Mouse (Mus musculus): ENCODE measurements around the gene Polr3gl. TPM values are rescaled to one million over a fixed set of nuclear protein-coding genes. Genes with fewer than 3 reads are reported as not detected.
A peak's percentile ranks its signal among the peaks of the same experiment; 100 is the strongest.

The Polr3gl gene
- total RNA-seq, 2 experiments from 2014 or later: 44.5 to 48.3 TPM

DNA sequence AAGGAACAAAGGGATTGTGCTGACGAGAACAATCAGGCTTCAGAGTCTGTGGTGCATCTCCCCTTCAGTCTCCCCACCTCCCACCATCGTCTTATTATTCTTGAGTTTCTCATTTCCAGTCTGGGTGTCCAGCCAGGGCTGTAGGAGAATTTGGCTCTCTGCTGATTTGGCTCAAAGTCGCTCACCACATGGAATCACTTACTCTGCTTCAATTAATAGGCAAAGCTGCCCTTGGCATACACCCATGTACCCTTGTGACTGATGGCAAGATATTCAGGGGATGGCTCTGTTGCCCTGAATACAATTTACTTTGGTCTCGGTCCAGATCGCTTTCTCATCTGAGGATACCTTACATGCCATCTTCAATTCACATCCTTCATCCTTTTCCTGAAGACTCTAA lies 9.3 kb upstream of the Polr3gl start:
- no peak for DNase-seq
- peak overlapping the region; percentile 89 for H3K27ac ChIP-seq
- H3K4me3 ChIP-seq: peak overlapping the region; percentile 90
- intact Hi-C loops (cut with DNase I): no loop called here
- no peak for TF ChIP-seq CTCF (IDR thresholded peaks at IDR 0.05)

DNA sequence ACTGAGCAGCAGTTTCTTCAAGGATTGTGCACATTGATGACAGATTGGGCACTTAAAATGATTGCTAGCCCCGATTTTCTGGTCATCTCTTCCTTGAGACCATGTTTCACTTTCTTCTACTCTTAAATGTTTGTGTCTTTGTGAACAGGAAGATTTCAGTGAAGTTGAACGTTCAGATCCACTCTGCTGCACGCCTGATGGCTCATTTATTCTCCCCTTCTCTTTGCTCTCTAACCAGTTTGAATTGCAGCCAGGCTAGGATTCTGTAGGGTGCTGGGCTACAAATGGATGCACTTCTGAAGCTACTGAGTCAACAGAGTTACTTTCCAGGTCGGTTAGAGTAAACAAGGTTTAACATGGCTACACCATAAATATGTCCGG lies 8.7 kb upstream of the Polr3gl start:
- intact Hi-C loops (cut with DNase I): no loop called here
- H3K4me3 ChIP-seq: peak overlapping the region; percentile 90
- DNase-seq: no peak
- H3K27ac ChIP-seq: peak overlapping the region; percentile 89
- TF ChIP-seq CTCF (IDR thresholded peaks at IDR 0.05): no peak

DNA sequence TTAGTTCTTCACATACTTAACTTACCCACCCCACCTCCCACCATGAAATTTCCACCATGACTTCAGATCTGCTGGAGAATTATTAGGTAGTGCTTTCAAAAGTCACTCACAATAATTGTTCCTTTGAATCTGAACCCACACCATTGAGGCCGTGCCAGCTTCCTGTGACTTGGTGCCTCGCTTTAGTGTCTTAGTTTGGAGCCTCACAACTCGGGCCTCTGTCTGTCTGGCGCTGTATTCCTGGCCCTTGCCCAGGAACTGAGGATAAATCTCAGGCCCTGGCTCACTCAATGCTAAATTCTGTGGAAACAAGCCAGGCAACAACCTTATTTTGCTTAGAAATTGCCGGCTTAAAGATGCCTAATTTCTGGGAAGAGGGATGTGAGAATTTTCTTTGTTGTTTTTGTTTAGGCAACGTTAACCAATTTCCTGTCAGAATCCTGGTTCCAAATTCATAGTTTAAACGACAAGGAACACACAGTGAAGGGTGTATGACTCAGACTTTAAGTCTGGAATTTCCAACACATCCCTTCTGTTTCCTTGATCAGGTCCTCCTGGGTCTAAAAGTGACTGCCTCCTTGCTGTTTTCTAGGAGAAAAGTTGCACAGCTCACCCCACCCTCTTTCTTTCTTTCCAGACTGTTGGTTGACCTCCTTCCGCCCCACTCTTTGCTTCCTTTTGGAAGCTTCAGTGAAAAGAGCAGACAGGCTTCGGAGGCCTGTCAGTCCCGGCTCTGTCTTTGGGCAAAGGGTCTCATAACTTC lies 8.1 kb upstream of the Polr3gl start:
- no peak for TF ChIP-seq CTCF (IDR thresholded peaks at IDR 0.05)
- intact Hi-C loops (cut with DNase I): loop anchor here (2.0 kb wide), 1 partner anchor 27 kb away; the partner anchor contains the start of gene Rbm8a
- peak overlapping the region; percentile 89 for H3K27ac ChIP-seq
- peak; percentile 46 for DNase-seq
- H3K4me3 ChIP-seq: peak overlapping the region; percentile 90

DNA sequence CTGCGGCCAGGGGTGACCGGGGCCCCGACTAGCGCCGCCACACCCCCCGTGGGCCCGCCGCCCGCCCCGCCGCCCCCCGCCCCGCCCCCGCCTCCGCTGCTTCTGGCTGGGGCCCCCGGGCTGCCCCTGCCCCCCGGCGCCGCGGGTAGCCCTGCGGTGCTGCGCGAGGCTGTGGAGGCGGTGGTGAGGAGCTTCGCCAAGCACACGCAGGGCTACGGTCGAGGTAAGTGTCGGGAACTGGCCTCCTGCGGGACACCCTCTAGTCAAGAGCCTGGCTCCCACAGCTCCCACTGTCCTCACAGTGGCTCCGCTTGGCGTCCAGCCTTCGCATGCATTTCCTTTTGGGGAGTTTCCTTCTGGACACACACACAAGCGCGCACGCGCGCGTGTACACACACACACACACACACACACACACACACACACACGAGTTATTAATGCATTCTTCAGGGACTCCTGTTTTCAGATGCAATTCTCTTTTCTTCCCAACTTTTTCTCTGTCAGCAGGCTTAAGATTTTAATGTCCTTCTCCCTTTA lies 7.3 kb upstream of the Polr3gl start:
- Histone ChIP-seq H3K4me3 (peak overlapping the region; percentile 90), H3K27ac (peak overlapping the region; percentile 89)
- DNase-seq: peak; percentile 82
- intact Hi-C loops (cut with DNase I): loop anchor here (2.0 kb wide), 1 partner anchor 27 kb away; the partner anchor contains the start of gene Rbm8a
- TF ChIP-seq CTCF (IDR thresholded peaks at IDR 0.05): no peak

DNA sequence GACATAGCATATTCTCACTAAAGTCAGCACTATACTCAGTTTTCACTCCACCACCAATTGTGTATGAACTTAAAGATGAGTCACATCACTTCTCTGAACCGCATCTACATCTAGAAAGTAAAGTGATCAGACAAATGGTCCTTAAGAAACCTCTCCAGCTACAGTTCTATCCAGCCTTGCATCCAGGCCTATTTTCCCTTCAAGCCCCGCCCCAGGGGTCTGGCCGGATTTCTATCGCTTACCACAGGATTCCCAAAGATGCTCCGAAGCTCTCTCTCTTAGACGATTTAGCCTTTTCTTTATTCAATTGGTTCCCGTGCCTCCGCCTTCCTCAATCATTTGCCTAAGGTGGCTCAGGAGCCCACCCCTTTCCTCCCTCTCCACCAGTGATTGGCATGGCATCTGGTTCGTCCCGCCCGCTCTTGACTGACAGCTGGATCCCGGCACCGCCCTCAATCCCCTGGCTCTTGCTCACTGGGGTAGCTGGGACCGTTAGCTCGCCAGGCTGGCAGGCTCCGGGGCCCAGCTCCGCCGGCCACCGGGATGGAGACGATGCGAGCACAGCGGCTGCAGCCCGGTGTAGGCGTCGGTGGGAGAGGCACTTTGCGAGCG lies 6.8 kb upstream of the Polr3gl start, which contains the start of gene Lix1l:
Lix1l (plus strand) TSS at position 511 of the 612 bp plus-strand sequence.
- peak; percentile 96 for DNase-seq
- TF ChIP-seq CTCF (IDR thresholded peaks at IDR 0.05): no peak
- Histone ChIP-seq H3K4me3 (peak within 1 kb of the TSS; percentile 90), H3K27ac (peak within 1 kb of the TSS; percentile 89)
- intact Hi-C loops (cut with DNase I): loop anchor here (2.0 kb wide), 1 partner anchor 28 kb away; the partner anchor contains the start of gene Rbm8a

DNA sequence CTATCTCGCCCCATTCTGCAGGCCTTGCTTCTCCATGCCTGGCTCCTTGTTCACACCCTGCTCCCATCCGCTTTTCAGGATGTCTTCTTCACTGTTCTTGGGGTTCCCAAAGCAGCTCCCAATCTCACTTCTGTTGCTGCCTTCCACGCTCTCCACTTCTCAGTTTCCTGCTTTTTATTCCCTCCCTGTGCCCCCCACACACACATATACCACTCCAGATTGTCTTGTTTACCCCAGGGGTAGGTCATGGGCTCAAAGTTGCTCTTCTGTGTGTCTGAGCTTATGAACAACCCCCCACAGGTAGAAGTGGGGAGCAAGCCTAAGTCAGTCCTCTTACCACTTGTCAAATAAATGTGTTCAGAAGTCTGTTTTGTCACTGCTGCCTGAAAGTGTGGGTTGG lies 5.4 kb upstream of the Polr3gl start:
- no peak for TF ChIP-seq CTCF (IDR thresholded peaks at IDR 0.05)
- Histone ChIP-seq H3K4me3 (no peak overlapping the region), H3K27ac (no peak overlapping the region)
- intact Hi-C loops (cut with DNase I): loop anchor here (5.0 kb wide), 1 partner anchor 52 kb away; no protein-coding TSS in a partner anchor
- no peak for DNase-seq

DNA sequence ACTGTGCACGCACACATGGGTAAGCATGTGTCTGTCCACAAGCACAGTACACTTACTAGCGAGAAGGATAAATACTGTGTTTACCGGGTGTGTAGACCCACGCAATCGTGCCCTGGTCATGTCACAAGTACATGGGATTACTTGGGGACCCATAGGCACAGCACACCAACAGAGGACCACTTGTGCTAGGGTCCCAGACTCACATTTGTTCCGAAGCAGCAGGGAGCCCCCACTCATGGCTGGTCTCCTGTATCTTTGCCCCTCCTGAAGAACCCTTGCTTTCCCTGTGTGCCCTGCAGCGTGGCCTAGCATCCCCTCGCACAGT lies 5.0 kb upstream of the Polr3gl start:
- Histone ChIP-seq H3K27ac (no peak overlapping the region), H3K4me3 (no peak overlapping the region)

DNA sequence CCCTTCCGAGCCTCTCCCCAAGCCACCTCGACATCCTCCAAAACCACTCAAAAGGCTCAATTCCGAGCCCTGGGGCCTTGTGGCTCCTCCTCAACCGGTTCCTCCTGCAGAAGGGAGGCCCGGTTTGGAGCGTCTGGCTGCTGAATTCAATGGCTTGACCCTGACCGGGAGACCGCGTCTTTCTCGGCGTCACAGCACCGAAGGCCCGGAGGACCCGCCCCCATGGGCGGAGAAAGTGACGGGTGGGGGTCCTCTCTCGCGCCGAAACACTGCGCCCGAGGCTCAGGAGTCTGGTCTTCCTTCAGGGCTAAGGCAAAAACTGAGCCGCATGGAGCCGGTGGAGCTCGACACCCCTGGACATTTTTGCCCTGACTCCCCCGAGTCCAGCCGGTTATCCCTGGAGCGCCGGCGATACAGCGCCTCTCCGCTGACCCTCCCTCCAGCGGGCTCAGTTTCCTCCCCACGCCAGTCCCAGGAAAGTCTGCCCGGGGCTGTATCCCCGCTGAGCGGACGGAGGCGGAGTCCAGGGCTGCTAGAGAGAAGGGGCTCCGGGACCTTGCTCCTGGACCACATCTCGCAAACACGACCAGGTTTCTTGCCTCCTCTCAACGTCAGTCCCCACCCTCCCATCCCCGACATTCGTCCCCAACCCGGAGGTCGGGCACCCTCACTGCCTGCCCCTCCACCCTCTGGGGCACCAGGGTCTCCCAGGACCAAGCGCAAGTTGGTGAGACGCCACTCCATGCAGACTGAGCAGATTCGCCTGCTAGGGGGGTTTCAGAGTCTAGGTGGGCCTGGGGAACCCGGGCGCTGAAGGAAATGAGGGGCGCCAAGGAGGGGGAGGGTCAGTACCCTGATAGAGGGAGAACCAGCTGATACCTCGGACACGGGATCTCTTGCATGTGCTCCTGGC lies 4.4 kb upstream of the Polr3gl start:
- DNase-seq: peak; percentile 85
- no peak for TF ChIP-seq CTCF (IDR thresholded peaks at IDR 0.05)
- intact Hi-C loops (cut with DNase I): loop anchor here (5.0 kb wide), 1 partner anchor 51 kb away; no protein-coding TSS in a partner anchor
- H3K4me3 ChIP-seq: peak overlapping the region; percentile 75
- H3K27ac ChIP-seq: peak overlapping the region; percentile 84

More for the DNA sequence above, 5.0 kb upstream of the Polr3gl start:
- intact Hi-C loops (cut with DNase I): loop anchor here (5.0 kb wide), 1 partner anchor 52 kb away; no protein-coding TSS in a partner anchor
- TF ChIP-seq CTCF (IDR thresholded peaks at IDR 0.05): no peak
- DNase-seq: no peak

DNA sequence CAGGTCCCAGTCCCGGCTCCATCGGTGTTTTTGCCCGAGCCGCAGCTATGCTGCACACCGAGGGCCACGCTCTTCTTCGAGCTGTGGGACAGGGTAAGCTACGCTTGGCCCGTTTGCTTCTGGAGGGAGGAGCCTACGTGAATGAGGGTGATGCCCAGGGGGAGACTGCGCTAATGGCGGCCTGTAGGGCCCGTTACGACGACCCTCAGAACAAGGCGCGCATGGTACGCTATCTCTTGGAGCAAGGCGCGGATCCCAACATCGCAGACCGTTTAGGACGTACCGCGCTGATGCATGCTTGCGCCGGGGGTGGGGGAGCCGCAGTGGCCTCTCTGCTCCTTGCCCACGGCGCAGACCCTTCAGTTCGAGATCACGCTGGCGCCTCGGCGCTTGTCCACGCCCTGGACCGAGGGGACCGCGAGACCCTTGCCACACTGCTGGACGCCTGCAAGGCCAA lies 3.5 kb upstream of the Polr3gl start:
- TF ChIP-seq CTCF (IDR thresholded peaks at IDR 0.05): no peak
- Histone ChIP-seq H3K4me3 (peak overlapping the region; percentile 75), H3K27ac (peak overlapping the region; percentile 84)
- DNase-seq: no peak
- intact Hi-C loops (cut with DNase I): loop anchor here (5.0 kb wide), 1 partner anchor 50 kb away; no protein-coding TSS in a partner anchor

DNA sequence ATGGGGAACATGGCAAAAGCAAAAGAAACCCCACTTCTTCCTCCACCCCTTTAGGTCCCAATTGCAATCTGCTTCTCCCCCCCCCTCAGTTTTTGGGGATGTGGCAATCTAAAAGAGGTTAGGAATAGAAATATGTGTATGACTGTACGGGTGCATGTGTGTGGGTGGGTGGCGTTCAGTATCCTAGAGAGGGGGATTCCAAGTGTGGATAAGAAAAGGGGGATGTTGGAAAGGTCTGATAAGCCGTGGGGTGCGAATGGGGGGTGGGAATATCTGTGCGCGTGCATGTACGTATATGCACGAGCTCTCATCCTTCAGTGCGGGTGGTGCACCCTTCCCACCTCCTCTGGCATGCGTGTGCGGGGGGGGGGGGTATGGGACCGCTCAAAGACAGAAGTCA lies 2.9 kb upstream of the Polr3gl start:
- H3K27ac ChIP-seq: peak overlapping the region; percentile 87
- DNase-seq: no peak
- H3K4me3 ChIP-seq: peak overlapping the region; percentile 75
- no peak for TF ChIP-seq CTCF (IDR thresholded peaks at IDR 0.05)
- intact Hi-C loops (cut with DNase I): loop anchor here (5.0 kb wide), 1 partner anchor 50 kb away; no protein-coding TSS in a partner anchor

DNA sequence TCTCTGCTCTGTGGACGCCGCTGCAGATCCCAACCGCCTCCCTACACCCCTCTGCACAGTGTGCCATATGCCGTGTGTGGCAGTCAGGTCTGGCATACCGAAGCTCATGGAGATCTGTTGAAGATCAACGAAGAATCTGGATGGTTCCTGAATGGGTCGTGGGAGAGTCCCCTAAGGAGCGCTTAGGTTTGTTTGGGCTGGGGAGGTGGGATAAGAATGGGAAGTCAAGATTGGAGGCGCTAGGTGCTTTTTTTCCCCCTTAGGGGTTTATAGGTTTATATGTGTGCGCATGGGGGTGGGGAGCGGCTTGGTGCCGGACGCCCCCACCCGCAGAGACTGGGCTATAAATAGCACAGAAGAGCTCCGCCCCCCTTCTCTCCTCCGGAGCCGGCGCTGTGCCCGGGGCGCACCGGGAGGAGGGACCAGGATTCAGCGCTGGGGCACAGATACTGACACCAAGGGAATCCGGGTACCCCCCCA lies 2.3 kb upstream of the Polr3gl start, which contains the start of gene Ankrd34a:
Ankrd34a (plus strand) TSS at position 409 of the 480 bp plus-strand sequence.
- peak within 1 kb of the TSS; percentile 75 for H3K4me3 ChIP-seq
- peak; percentile 80 for DNase-seq
- H3K27ac ChIP-seq: peak within 1 kb of the TSS; percentile 87
- TF ChIP-seq CTCF (IDR thresholded peaks at IDR 0.05): no peak
- intact Hi-C loops (cut with DNase I): loop anchor here (5.0 kb wide), 1 partner anchor 49 kb away; no protein-coding TSS in a partner anchor
